Mouse (Mus musculus) limb, embryonic 11.5 days (tissue): ENCODE measurements around the gene Zbed6. TPM values are rescaled to one million over a fixed set of nuclear protein-coding genes. Genes with fewer than 3 reads are reported as not detected.

Experiments
- ATAC-seq: fragments of 200-750 bp; cut with Nextera tagmentation; 2 replicates; pipeline ENCODE4 v1.8.0; 2017; ENCODE audit warnings: low read depth; ENCODE audit not compliant: insufficient number of reproducible peaks, low FRiP score, low TSS enrichment
- DNase-seq: peaks from one replicate; pipeline ENCODE4 v3.0.0-alpha.2; 2015; ENCODE audit warnings: low spot score
- H3K27ac ChIP-seq: fragments of 300-500 bp; sonication (generic); replicated peaks from 2 replicates; pipeline ENCODE4 v1.5.1; 2014; ENCODE audit warnings: low read depth, mild to moderate bottlenecking, low read length
- H3K27me3 ChIP-seq: fragments of 300-500 bp; sonication (generic); 2 replicates; pipeline ENCODE4 v1.6.1; 2014; ENCODE audit warnings: mild to moderate bottlenecking, low read length, mixed read lengths; ENCODE audit not compliant: control insufficient read depth, insufficient read depth
- H3K36me3 ChIP-seq: fragments of 300-500 bp; sonication (generic); 2 replicates; pipeline ENCODE4 v1.6.1; 2014; ENCODE audit warnings: mild to moderate bottlenecking, low read length, moderate library complexity, mixed read lengths; ENCODE audit not compliant: control insufficient read depth, insufficient read depth
- H3K4me1 ChIP-seq: fragments of 300-500 bp; sonication (generic); 2 replicates; pipeline ENCODE4 v1.6.1; 2014; ENCODE audit warnings: low read length, mixed read lengths; ENCODE audit not compliant: control insufficient read depth, insufficient read depth
- H3K4me2 ChIP-seq: fragments of 300-500 bp; sonication (generic); 2 replicates; pipeline ENCODE4 v1.6.1; 2014; ENCODE audit warnings: low read depth, mild to moderate bottlenecking, moderate library complexity; ENCODE audit not compliant: severe bottlenecking
- H3K4me3 ChIP-seq: fragments of 300-500 bp; sonication (generic); 2 replicates; pipeline ENCODE4 v1.5.1; 2014; ENCODE audit warnings: low read depth, low read length
- H3K9ac ChIP-seq: fragments of 300-500 bp; sonication (generic); 2 replicates; pipeline ENCODE4 v1.6.1; 2014; ENCODE audit warnings: mild to moderate bottlenecking, low read length
- H3K9me3 ChIP-seq: fragments of 300-500 bp; sonication (generic); 2 replicates; pipeline ENCODE4 v1.6.1; 2016; ENCODE audit warnings: low read length; ENCODE audit not compliant: control insufficient read depth
- WGBS: fragments of 180-500 bp; shearing (Covaris S2); extraction: QIAGEN DNeasy Blood & Tissue Kit; methylation state at CpG from one replicate; pipeline ENCODE4 v1.1.7; 2014; 5-methylcytosine and 5-hydroxymethylcytosine counted together
- polyA plus RNA-seq: library from polyadenylated mRNA; unstranded; fragments of >200 nt; fragmentation: Nextera tagmentation; extraction: Ambion mirVana; gene quantifications from 2 replicates; pipeline ENCODE4 v1.2.1, GENCODE M21; 2014

Zbed6 gene
- polyA plus RNA-seq, 1 experiment from 2014 or later, result not detected

- H3K4me3 ChIP-seq, result no peak overlapping the region
- no peak overlapping the region for H3K27ac ChIP-seq
- 26% methylated on average over 5 of the region's 5 CpGs for WGBS
- H3K9ac ChIP-seq, result no peak overlapping the region
- DNase-seq (no peak), ATAC-seq (no peak)
- no peak overlapping the region for H3K4me2 ChIP-seq
- H3K4me1 ChIP-seq, result peaks cover 15% of the 10 kb centered on the region; the same call in 1 of the 2 replicates
- H3K9me3 ChIP-seq, result no peaks in the 10 kb centered on the region
- H3K36me3 ChIP-seq, result 0 out of 2 replicates have a peak, but pooled peaks cover 2% of the 10 kb centered on the region
- no peaks in the 10 kb centered on the region for H3K27me3 ChIP-seq
Observed at GRCm38 (mm10) chr1:133656811-133657210, 3.9 kb downstream of the Zbed6 start.

- peaks cover 2% of the 10 kb centered on the region; the same call in 1 of the 2 replicates for H3K36me3 ChIP-seq
- no peak overlapping the region for H3K27ac ChIP-seq
- WGBS, result 96% methylated on average over 1 of the region's 1 CpGs
- no peak overlapping the region for H3K4me3 ChIP-seq
- 0 out of 2 replicates have a peak, but pooled peaks cover 2% of the 10 kb centered on the region for H3K4me1 ChIP-seq
- DNase-seq (no peak), ATAC-seq (no peak)
- H3K9ac ChIP-seq, result no peak overlapping the region
- no peak overlapping the region for H3K4me2 ChIP-seq
- no peaks in the 10 kb centered on the region for H3K9me3 ChIP-seq
- no peaks in the 10 kb centered on the region for H3K27me3 ChIP-seq
Observed at GRCm38 (mm10) chr1:133653033-133653432, 7.7 kb downstream of the Zbed6 start.

GRCm38 (mm10) chr1:133650288-133651055 lies 10.2 kb downstream of the Zbed6 start:
- ATAC-seq, result no peak
- whole genome bisulfite sequencing, result 94% methylated on average over 7 of the region's 7 CpGs

GRCm38 (mm10) chr1:133645652-133646051 lies 15.0 kb downstream of the Zbed6 start:
- Histone ChIP-seq H3K4me1 (no peaks in the 10 kb centered on the region), H3K36me3 (peaks cover 28% of the 10 kb centered on the region), H3K9ac (no peak overlapping the region), H3K4me2 (no peak overlapping the region), H3K9me3 (no peaks in the 10 kb centered on the region), H3K27ac (no peak overlapping the region), H3K4me3 (no peak overlapping the region), H3K27me3 (no peaks in the 10 kb centered on the region)
- DNase-seq (no peak), ATAC-seq (no peak)
- WGBS, result 93% methylated on average over 5 of the region's 5 CpGs

More at GRCm38 (mm10) chr1:133650288-133651055, 10.2 kb downstream of the Zbed6 start:
- Histone ChIP-seq H3K9ac (no peak overlapping the region), H3K4me1 (no peaks in the 10 kb centered on the region), H3K9me3 (no peaks in the 10 kb centered on the region), H3K27me3 (no peaks in the 10 kb centered on the region), H3K4me3 (no peak overlapping the region), H3K4me2 (no peak overlapping the region), H3K27ac (no peak overlapping the region), H3K36me3 (peaks cover 10% of the 10 kb centered on the region)
- no peak for DNase-seq

GRCm38 (mm10) chr1:133641163-133641562 lies 19.5 kb downstream of the Zbed6 start:
- H3K27me3 ChIP-seq, result no peaks in the 10 kb centered on the region
- no peak overlapping the region for H3K4me3 ChIP-seq
- peaks cover 44% of the 10 kb centered on the region for H3K36me3 ChIP-seq
- no peaks in the 10 kb centered on the region for H3K4me1 ChIP-seq
- DNase-seq (no peak), ATAC-seq (no peak)
- H3K9ac ChIP-seq, result no peak overlapping the region
- no peaks in the 10 kb centered on the region for H3K9me3 ChIP-seq
- H3K27ac ChIP-seq, result no peak overlapping the region
- no peak overlapping the region for H3K4me2 ChIP-seq
- 95% methylated on average over 2 of the region's 2 CpGs for WGBS

- Histone ChIP-seq H3K4me3 (no peak overlapping the region), H3K27ac (no peak overlapping the region), H3K36me3 (peaks cover 30% of the 10 kb centered on the region), H3K4me2 (no peak overlapping the region), H3K9me3 (no peaks in the 10 kb centered on the region), H3K4me1 (no peaks in the 10 kb centered on the region), H3K9ac (no peak overlapping the region), H3K27me3 (no peaks in the 10 kb centered on the region)
- ATAC-seq, result no peak
- DNase-seq, result no peak
- 86% methylated on average over 6 of the region's 6 CpGs for WGBS
Observed at GRCm38 (mm10) chr1:133638517-133638916, 22.2 kb downstream of the Zbed6 start.

GRCm38 (mm10) chr1:133632168-133632567 lies 28.5 kb downstream of the Zbed6 start:
- H3K27me3 ChIP-seq, result no peaks in the 10 kb centered on the region
- no peak overlapping the region for H3K4me3 ChIP-seq
- H3K4me2 ChIP-seq, result no peak overlapping the region
- WGBS, result 86% methylated on average over 2 of the region's 2 CpGs
- H3K4me1 ChIP-seq, result no peaks in the 10 kb centered on the region
- ATAC-seq (no peak), DNase-seq (no peak)
- H3K27ac ChIP-seq, result no peak overlapping the region
- H3K36me3 ChIP-seq, result peaks cover 25% of the 10 kb centered on the region
- no peaks in the 10 kb centered on the region for H3K9me3 ChIP-seq
- H3K9ac ChIP-seq, result no peak overlapping the region

GRCm38 (mm10) chr1:133625052-133625451 lies 35.6 kb downstream of the Zbed6 start:
- no peak overlapping the region for H3K4me2 ChIP-seq
- no peak overlapping the region for H3K4me3 ChIP-seq
- no peak overlapping the region for H3K9ac ChIP-seq
- ATAC-seq (no peak), DNase-seq (no peak)
- WGBS, result 81% methylated on average over 2 of the region's 2 CpGs
- H3K27me3 ChIP-seq, result no peaks in the 10 kb centered on the region
- peaks cover 32% of the 10 kb centered on the region for H3K36me3 ChIP-seq
- H3K4me1 ChIP-seq, result no peaks in the 10 kb centered on the region
- H3K9me3 ChIP-seq, result no peaks in the 10 kb centered on the region
- H3K27ac ChIP-seq, result no peak overlapping the region
